Mouse (Mus musculus) layer of hippocampus, postnatal 36 days (tissue): ENCODE results near the gene Gys2. TPM values are rescaled to one million over a fixed set of nuclear protein-coding genes. Genes with fewer than 3 reads are reported as not detected.
"Not testable (repeated sequence)": the region's sequence is repeated elsewhere in the genome, so short reads cannot be mapped to it uniquely, and the experiment has no call there.

ENCODE experiments used
- DNase-seq, 2 experiments: peaks; one replicate each; pipeline ENCODE4 v3.0.0; 2022
- total RNA-seq, 2 experiments: library from RNA; stranded (reverse); gene quantifications; 2 replicates each; pipeline ENCODE4 v1.2.3; 2021

The Gys2 gene
- total RNA-seq, result under 1 TPM in 1 of 2 experiments, not detected in 1; 0.58 TPM

- no peak for DNase-seq
These were observed at the start of gene Gys2 for GRCm38 (mm10) chr6:142472801-142473203. Gene Gys2, minus strand, starts transcription at chr6:142473109.

DNA sequence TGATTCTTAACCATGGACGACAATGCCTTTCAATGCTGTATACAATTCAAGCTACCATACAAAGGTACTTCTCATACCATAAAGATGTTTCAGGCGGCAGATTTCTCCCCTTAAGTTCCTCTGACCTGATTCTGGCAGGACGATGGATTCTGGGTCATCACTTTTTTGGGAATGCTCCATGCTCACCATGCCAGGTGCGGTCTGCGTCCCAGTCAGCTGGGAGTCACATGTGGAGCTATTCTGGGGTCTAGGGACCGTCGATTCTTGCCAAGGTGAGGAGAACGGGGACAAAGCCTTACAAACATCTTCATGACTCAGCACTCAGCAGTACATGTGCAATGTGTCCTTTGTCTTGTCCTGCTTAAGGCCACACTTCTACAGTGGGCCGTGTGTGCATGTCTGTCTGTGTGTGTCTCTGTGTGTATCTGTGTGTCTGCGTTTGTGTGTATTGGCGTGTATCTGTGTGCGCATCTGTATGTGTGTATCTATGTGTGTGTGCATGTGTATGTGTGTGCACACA lies 48.7 kb upstream of the Gys2 start:
- no peak for DNase-seq

GRCm38 (mm10) chr6:142519110-142519509 lies 46.2 kb upstream of the Gys2 start:
- DNase-seq, result peak in 1 of 2 experiments; percentile 18

DNA sequence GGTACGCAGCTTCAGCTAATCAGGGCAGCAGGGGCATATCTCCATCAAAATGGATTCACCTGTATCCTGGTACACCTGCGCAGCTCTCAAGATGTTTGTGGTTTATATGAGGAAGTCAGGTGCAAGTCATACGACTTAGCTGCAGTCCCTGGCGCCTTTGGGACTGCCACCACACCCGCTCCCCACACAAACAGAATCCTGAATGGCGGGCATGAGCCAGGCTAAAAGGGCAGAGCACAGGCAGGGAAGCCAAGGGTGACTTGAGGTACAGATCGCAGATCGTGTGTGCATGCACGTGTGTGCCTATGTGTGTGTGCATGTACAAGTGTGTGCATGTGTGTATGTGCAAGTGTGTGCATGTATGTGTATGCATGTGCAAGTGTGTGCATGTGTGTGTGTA lies 42.5 kb upstream of the Gys2 start:
- not testable (repeated sequence) for DNase-seq

- DNase-seq, result peak; percentile 59 to 63
These were observed 42.0 kb upstream of the Gys2 start for GRCm38 (mm10) chr6:142514912-142515311.

DNA sequence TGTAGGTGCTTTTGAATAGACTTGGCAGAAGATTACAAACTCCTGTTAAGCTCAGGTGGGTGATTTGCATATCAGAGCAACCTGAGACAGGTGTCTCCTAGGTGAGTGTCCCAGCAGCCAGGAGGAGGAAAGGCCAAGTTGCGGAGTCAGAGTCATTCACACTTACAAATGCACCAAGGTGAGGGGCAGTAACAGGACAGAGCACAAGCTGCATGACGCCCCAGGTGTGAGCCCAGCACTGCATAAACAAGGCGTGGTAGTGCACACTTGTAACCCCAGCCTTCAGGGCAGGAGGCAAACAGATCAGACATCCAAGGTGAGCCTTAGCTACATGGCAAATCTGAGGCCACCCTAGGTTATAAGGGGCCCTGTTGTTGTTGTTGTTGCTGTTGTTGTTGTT lies 40.0 kb upstream of the Gys2 start:
- no peak for DNase-seq

DNA sequence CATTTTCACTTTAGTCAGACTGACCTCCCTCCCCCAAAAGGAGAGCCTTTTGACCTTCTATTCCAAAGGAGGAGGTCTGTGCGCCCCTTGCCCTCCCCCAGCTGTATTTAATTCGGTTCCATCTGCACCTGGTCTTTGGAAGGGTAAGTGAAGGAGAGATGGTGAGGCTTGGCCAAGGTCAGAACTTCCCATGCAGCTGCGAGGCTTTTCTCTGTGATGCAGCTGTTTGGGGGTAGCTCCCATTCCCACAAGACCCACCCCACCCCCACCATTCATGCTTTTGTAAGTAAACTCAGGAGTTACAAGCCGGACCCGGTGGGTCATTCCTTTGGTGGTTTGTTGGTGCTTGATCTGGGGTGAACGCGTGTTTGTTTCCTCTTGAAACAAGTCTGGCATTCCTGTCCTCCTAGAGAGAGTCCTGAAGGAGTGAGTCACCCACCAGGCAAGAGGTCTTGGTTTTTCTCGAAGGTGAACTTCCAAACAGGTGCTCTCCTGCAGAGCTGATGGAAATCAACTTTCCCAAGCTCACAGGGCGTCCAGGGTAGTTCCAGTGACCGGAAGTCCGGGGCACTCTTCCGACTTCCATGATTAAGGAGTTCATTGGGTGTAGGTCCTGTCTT lies 38.7 kb upstream of the Gys2 start:
- DNase-seq, result no peak

- no peak for DNase-seq
These were observed 35.8 kb upstream of the Gys2 start for GRCm38 (mm10) chr6:142508663-142509062.

DNA sequence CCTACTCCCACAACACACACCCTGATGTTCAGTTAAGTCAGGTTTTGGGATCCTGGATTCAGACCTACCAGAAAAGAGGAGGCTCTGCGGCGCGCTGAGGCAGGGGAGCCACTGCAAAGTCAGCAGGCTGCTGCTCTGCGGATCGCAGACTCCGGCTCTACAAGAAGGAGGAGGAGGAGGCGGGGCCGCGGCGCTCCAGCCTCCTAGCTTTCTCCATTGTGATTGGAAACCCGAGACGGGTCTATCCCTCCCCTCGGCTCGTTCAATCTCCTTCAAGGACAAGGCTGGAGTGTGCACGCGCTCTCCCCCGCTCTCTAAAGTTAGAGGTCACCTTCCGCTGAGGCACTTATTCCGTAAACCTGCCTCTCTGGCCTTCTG lies 34.9 kb upstream of the Gys2 start, which contains the start of gene Ldhb:
TSS of gene Ldhb (minus strand) at position 173 of the 378 bp plus-strand sequence.
- DNase-seq, result peak; percentile 90

GRCm38 (mm10) chr6:142507033-142507784 lies 34.3 kb upstream of the Gys2 start:
- DNase-seq, result peak; percentile 12 to 45

DNA sequence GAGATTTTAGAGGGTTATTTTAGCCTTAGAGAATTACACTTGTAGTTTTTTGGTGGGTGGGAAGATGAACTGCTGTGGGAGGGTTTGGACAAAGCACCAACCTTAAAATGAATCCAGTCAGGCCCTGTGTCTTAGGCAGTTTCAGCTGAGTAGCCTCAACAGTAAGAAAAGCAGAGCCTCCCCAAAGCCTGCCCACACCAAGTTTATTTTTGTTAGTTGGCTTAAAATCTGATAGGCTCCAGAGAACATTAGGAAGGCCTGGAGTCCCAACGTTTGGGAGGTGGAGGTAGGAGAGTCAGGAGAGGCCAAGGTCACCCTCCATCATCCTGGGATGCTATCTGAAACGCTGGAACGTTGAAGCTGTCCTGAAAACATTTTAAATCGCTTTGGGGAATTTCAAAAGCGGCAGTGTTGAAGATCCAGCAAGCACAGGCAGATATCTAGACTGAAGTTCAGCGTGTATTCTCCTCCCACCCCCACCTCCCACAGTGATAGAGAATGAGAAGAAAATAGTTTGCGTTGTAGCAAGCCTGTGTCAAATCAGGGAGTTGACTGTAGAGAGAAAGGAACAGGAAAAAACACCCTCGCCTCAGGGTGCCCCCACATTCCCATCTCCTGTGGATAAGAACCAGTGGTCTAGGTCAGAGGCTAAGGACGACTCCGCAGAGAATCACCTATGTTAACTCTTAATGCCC lies 33.6 kb upstream of the Gys2 start:
- DNase-seq, result peak in 1 of 2 experiments; percentile 5

DNA sequence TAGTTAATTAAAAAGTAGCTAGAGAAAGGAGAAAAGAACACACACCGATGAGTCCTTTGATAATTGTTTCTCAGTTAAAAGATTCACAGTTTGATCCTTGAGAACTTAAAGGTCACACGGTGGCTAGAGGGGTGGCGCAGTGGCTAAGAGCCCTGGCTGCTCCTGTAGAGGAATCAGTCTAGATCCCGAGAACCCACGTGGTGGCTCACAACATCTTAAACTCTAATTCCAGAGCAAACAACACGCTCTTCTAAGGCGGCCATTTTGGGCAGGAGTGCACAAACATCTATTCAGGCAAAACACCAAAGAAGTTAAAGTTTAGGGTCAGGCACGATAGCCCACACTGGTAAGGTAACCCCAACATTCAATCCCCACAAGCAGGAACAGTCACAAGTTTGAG lies 30.7 kb upstream of the Gys2 start:
- DNase-seq, result no peak

DNA sequence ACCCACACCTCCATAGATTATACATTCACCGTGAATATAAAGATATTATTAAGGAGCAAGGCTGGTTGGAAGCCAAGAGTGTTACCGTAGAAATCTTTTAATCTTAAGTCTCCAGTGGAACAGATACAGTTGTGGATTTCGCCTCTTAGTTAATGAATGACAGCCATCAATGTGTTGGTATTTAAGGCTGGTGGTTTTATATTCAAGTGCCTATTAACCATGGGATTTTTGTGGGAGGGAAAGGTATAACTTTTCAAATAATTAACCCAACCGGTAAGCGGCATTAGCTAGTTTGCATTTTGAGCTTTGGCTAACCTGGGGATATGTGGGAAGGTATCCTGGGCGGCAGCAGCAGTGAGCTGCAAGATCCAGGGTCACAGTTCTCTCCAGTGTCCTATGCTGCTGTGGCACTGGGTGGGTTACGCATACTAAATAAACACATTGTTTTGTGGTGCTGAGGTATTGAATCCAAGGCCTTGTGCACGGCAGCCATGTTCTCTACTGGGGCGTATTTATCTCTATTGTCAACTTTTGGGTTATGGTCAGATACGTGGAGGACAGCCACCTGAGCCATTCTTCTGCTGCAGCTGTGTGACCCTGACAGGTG lies 29.7 kb upstream of the Gys2 start:
- DNase-seq, result no peak

- DNase-seq, result not testable (repeated sequence)
These were observed 17.2 kb upstream of the Gys2 start for GRCm38 (mm10) chr6:142490114-142490513.

GRCm38 (mm10) chr6:142487638-142488037 lies 14.7 kb upstream of the Gys2 start:
- DNase-seq, result no peak

GRCm38 (mm10) chr6:142485478-142486123 lies 12.7 kb upstream of the Gys2 start:
- DNase-seq, result no peak

DNA sequence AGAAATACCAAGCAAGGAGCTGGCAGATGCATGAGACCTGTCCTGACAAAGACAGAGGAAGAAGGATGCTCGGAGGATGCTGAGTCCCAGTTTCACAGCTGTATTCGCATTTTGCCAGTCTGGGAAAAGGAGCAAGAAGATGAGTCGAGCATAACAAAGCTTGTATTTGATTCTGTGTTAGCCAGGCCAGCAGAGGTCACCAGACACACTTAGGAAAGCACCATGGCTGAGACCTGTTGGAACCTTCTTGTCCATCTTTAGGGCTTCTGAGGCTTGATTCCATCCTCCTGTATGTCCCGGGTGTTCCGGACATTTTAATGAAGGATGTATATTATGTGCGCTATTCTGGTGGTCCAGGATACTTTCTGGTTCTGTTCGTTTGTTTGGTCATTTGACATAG lies 4.3 kb upstream of the Gys2 start:
- no peak for DNase-seq

DNA sequence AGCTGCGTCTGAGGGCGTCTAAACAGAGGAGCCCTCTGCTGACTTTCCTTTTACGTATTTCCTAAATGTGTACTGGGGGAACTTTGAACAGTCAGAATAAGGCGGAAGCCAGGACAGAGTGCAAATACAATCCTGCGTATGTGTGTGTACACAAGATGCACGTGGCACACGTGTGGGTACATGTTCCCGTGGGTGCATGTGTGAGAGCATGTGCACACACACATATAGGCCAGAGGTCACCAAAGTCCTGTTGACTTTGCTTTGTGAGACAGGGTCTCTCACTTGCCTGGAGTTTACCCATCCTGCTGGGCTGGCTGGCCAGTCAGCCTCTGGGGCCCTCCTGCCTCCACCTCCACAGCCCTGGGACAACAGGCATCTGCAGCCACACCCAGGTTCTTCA lies 1.8 kb downstream of the Gys2 start:
- DNase-seq, result no peak

GRCm38 (mm10) chr6:142469602-142470001 lies 3.3 kb downstream of the Gys2 start:
- peak in 1 of 2 experiments; percentile 13 for DNase-seq

DNA sequence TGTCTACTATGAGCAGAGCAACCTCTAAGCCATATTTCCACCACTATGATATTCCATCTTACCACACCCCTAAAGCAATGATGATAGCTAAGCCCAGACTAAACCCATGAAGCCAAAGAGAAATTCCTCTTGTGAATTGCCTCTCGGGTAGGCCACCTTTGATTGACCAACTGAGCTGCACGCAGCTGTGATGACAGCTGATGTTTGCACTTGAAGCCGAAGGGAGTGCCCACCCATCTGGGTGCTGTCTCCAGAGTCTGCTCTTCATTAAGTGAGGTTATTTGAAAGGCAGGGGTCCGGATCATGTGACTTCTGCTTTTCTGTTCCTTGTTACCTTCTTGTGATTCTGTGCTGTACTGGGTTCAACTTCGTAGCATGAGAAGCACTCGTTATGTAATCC lies 10.7 kb downstream of the Gys2 start:
- no peak for DNase-seq

GRCm38 (mm10) chr6:142459017-142459678 lies 13.8 kb downstream of the Gys2 start:
- DNase-seq, result no peak

DNA sequence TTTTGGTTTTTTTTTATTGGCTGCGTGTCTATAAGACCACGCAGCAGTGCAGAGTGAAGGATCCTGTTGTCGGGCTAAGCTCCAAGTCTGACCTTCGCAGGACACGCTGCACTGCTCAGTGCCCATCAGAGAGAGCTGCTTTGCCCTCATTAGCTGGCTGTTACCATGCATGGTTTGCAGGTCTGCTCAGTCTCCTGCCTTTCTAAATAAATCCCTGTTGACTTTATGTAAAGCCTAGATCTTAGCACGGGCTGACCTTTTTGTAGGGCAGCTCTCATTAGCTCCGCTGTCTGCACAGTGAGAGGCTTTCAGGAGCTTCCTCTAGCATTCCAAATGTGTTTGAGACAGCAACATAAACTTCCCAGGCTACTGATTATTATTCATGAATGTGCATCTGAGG lies 14.9 kb downstream of the Gys2 start:
- no peak for DNase-seq
